Mouse (Mus musculus) kidney, postnatal 25 days (tissue): ENCODE data around the gene Nynrin.
A peak's percentile ranks its signal among the peaks of the same experiment; 100 is the strongest.

Experiments used
- DNase-seq, 2 experiments: peaks; one replicate each; pipeline ENCODE4 v3.0.0; 2021; ENCODE audit warnings: mixed read lengths in 2 of 2

The Nynrin gene

DNA sequence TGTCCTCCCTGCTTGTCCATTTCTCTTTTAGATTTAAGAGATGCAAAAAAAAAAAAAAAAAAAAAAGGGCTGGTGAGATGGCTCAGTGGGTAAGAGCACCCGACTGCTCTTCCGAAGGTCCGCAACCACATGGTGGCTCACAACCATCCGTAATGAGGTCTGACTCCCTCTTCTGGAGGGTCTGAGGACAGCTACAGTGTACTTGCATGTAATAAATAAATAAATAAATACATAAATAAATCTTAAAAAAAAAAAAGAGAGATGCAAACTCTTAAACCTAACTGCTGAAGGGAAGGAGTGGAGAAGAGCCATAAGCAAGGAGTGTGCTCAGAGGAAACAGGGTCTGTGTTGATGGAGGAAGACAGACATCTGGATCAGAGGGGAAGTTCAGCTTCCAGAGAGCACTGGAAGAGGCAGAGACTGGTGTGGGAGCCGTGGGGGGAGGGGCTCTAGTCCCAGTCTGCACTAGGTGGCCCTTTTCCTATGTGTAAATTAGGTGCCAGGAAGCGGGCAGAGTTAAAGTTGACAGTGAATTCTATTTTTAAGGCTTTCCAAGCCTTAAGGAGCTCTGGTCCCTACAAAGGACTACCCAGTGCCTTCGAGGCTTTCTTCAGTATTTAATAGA lies 24.6 kb downstream of the Nynrin start:
- DNase-seq: peak in 1 of 2 experiments; percentile 28

DNA sequence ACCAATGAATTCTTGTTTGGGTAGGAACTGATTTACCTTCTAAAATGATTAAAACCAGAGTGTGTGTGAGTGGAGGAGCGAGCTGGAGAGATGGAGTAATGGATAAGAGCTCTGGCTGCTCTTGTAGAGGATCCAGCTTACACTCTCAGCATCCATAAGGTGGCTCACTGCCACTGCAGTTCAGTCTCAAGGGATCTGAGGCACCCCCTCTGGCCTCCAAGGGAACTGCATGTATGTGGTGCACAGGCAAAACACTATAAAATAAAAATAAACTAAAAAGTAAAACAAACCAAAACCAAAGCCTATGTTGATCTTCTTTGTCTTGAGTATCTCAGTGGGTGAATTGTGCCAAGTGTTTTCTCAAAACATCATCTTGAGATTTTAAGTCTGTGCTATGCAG lies 25.8 kb downstream of the Nynrin start:
- DNase-seq: peak; percentile 87 to 92

DNA sequence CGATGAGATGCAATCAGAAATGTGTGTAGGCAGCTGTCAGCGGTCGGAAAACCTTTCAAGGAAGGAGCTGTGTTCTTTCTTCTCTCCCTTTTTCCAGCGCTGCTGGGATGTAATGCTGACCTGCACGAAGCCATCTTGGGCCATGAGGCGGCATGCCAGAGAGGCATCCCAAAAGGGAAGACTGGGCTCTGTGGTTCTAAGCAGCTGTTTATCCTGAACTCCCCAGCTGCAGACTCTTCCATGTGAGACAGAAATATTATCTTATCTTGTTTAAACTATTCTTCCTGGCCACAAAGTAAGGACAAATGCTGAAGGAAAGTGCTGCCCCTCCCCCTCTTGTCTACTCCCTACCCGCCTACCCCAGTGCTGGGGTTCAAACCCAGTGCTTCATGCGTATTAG lies 27.2 kb downstream of the Nynrin start:
- DNase-seq: peak in 1 of 2 experiments; percentile 15

DNA sequence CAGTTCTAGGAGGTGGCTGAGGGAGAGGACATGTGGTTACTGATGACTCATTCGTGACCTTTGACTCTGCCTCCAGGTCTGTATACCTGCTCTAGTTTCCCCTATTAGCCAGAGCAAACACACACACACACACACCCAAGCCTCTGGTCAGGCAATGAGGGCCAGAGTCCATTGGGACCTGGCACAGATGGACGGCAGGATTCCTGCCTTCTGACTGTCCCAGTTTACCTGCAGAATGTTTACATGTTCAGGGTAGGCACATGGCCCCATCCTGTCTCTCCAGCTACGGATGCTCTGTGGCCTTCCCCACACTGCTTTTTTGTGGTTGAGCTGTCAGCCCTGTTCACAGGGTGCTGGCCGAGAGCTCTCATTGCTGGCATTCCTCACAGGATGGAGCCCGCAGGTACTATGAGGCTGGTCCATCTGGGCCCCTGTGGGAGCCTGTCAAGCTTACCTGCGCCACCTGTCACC lies 28.4 kb downstream of the Nynrin start:
- peak; percentile 62 to 83 for DNase-seq

DNA sequence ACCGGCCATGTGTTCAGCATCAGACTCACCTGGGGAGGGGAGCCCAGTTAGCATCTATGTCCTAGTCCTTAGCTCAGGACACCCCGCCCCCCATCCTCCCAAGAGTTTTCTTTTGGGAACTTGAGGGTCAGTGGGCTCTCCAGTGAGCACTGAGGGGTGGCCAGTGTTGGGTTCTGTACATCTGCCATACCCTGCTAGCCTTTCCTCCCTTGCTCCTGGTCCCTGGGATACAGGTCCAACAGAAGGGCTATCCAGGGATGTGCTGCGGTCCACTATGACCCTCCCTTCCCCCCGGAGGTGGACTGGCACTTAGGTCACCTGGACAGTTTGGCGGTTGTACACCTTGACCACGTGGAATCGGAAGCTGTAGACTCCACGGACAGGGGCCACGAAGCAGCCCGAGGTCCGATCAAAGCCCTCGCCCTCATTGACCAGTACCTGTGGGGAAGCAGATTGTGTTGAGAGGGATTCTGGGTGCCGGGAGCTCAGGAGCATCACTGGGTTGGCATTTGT lies 29.4 kb downstream of the Nynrin start:
- peak in 1 of 2 experiments; percentile 29 for DNase-seq

DNA sequence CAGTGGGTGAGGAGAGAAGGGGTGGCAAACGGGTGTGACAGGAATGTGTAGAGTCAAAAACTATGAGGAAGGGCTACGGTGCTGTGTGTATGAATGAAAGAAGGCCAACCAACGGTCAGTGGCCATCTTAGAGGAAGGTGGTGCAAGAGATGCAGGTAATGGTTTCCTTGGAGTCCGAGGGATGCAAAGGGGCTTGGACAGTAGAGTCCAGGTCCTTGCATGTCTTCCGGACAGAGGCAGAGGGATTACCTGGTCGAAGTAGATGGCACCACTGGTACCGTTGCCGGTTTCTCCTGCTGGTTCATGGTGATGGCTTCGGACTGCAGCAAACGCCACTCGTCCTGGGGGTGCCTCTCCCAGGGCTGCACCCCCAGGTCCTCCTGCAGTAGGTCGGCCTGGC lies 29.9 kb downstream of the Nynrin start:
- DNase-seq: no peak

DNA sequence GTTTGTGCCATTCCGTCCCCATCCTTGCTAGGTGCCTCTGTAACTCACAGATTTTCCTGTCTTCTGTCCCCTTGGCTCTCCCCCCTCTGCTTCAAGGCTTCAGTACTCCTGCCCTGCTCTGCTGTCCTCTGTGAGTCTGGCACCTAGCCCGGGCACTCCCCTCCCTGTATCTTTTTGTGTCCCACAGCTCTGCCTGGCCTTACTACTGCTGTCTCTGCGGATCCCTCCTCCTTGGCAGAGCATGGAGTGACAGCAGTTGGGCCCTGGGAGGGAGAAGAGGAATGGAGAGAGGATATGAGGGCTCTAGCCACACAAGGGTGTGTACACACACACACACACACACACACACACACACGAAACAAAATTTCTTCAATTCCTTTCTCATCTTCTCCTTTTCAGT lies 30.4 kb downstream of the Nynrin start, which contains the start of gene Cbln3:
Gene Cbln3 (minus strand): TSS at position 227 of the 400 bp plus-strand sequence.
- peak; percentile 85 to 89 for DNase-seq

DNA sequence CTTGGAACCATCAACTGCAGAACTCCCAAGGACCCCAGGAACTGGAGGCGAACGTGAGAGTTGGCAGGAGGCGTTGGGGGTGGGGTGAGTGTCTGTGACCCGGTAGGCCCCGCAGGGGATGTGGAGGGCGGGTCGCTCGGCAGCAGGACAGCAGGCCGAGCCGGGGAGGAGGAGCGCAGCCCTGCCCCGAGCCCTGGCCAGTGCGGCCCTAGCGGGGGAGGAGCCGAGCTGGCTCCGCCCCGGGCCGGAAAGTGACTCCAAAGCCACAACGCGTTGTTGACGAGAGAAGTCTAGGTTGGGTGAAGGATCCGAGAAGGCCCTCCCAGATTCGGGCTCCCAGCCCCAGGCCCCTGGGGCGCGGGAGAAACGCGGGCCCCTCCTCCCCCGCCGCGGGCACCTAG lies 30.9 kb downstream of the Nynrin start, which contains the start of gene Khnyn:
Gene Khnyn (plus strand): TSS at position 235 of the 401 bp plus-strand sequence.
- peak; percentile 92 to 97 for DNase-seq

DNA sequence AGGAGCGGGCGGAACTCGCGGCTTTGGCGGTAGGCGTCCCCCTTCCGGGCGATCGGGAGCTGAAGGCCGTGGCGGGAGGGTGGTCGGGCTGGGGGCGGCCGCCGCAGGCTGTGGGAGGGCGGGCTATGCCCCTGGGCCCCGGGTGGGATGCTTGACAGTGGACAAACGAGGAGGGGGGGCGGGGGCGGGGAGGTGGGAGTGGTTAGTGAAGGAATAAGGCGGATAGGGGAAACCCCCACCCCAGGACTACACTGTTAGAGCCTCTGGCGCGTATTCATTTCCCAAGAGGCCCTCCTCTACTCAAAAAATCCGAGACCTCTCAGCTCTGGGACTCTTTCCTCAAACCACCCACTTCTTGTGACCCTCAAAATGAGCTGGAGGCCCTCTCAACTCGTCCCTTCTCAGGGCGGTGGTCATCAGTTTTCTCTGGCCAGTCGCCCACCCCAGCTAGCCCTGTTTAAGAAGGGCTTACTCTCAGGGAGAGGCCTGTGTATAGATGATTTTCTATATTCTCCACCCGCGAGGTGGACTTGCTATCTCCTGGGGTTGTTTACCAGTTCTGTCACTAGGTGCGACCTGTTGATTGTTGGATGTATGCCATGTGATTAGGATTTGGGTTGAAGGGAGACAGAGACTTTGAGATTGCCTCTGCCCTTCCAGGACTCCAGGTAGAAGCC lies 31.4 kb downstream of the Nynrin start:
- no peak for DNase-seq

DNA sequence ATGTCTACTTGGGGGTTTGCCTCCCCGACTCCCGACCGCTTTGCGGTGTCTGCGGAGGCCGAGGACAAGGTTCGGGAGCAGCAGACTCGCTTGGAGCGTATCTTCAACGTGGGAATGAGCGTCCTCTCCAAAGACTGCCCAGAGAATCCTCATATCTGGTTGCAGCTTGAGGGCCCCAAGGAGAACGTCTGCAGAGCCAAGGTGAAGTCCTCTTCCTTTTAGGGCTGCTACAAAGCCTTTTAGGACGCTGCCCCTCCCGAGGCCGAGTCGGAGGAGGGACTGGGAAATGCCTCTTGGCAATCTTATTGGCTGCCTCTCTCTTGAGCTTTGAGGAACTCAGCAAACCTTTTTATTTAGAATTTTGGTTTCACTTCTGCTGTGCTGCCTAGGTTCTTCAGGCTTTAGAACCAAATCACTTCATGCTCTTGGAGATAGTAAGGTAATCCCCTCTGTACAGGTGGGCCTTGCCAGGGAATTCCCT lies 32.0 kb downstream of the Nynrin start:
- DNase-seq: peak; percentile 62 to 76

DNA sequence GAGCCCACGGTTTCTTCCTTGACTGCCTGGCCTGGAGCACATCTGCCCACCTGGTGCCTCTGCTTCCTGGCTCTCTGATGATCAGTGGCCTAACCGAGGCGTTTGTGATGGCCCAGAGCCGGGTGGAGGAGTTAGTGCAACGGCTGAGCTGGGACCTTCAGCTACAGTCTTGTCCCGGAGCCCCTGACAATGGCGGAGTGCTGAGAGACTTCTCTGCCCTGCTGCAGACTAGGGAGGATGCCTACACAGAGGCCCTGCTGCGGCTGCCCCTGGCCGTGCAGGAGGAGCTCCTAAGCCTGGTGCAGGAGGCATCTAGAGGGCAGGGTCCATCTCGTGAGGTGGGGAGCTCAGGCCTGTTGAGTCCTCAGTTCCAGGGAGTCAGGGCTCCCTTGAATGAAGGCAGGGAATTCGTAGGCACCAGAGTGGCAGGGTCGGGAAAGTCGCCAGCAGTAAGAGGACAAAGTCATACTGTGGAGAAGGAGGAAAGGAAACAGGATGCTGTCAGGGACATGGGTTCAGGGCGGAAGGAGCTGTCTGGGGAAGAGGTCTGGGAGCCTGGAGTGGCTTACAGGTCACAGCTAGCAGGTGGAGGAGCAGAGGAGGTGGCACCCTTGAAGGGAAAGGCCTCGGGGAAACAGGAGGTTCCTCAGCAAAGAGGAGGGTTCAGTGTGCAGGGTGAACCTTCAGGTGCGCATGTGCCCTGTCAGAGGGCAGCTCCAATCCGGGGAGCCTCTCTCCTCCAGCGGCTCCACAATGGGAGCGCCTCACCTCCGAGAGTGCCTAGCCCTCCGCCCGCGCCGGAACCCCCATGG lies 33.0 kb downstream of the Nynrin start:
- DNase-seq: peak in 1 of 2 experiments; percentile 47

DNA sequence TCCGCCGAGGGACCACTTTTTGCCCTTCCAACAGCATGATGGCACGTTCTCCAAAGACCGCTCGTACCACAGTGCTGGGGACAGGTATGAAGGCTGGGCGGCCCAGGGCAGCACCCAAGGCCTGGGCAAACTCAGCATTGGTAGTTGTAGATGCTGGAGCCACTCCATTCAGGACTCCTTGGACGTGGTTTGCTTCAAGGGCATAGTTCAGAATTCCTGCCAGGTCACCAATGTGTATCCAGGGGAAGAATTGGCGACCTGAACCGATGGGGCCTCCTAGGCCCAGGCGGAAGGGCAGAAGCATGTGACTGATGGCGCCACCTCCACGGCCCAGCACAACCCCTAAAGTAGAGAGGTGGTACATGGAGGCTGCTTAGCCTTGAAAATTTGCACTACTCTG lies 43.9 kb downstream of the Nynrin start:
- DNase-seq: peak in 1 of 2 experiments; percentile 60

DNA sequence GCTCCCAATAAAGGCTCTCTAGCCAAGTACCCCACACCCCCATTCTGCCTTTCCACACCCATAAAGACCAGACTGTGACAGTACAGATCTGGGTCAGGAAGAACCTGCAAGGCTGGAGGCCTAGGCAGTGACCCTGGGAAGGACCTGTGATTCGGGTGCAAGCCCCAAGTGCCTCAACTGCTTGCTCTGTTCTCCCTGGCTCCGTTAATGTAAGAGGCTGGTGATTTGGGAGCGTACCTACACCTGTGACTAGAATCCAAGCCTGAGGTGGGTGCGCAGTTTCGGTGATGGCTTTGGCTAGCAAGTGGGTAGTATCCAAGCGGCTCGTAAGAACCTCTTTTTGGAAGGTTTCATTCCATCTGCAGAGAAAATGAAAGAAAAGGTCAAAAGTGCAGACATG lies 45.1 kb downstream of the Nynrin start:
- no peak for DNase-seq

DNA sequence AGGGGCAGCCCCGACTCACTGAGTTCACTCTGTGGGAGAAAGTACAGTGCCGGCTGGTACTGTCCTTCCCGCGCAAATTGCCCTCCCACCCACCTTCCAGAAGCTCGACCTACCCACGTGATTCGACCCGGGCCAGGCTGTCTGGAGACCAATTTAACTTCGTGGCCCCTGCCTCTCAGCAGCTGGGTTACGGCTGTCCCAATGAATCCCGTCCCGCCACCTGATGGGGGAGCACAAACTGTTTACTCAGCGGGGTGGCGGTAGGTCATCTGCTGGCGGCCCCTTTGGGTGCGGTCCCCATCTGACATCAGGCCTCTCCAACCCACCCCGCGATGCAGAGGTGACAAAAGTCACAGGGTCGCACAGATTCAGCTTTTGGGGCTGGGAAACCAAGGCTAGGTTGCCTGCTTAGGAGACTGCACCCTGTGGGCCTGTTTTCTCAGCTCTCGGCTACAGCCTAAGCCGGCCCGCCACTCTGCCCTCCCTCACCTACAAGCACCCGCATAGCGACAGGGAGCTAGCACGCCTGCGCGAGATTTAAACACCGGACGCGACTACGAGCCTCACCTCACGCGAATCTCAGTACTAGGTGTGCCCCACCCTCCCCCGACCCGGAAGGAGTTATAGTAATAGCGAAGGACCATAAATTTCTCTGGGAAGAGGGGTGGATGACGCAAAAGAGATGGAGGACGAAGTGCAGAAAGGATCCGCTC lies 46.0 kb downstream of the Nynrin start, which contains the start of gene Sdr39u1:
Gene Sdr39u1 (minus strand): TSS at position 593 of the 713 bp plus-strand sequence.
- peak; percentile 90 to 96 for DNase-seq

DNA sequence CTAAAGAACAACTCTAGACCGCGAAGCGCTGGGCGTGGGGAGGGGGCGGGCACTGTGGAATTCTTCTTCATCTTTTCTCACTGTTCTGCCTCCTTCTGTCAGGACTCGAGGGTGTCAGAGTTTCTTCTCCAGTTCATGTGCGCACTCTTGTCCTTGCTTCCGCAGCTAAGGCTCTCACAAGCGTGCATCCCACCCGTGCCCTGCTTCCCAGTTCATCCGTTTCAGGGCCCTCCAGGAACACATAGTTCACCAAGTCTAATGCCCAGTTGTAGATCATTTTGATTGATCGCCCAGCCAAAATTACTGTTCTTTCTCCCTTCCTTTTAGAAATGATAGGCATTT lies 46.6 kb downstream of the Nynrin start:
- DNase-seq: no peak

DNA sequence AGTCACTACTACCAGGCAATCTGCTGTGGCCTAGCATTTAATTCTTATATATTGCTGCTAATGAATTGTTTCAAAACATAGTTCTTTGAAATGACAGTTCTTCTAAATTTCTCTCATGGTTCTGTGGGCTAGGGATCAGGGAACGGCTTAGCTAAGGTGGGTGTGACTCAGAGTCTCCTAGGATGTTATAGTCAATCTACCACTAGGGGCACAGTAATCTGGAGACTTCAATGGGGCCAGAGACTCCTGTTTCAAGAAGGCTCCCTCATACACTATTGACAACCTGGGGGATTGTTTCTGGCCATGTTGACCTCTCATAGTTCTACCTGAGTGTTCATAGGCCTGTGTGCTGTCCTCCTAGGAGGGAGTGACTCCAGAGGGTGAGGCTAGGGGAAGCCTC lies 51.7 kb downstream of the Nynrin start:
- DNase-seq: no peak

DNA sequence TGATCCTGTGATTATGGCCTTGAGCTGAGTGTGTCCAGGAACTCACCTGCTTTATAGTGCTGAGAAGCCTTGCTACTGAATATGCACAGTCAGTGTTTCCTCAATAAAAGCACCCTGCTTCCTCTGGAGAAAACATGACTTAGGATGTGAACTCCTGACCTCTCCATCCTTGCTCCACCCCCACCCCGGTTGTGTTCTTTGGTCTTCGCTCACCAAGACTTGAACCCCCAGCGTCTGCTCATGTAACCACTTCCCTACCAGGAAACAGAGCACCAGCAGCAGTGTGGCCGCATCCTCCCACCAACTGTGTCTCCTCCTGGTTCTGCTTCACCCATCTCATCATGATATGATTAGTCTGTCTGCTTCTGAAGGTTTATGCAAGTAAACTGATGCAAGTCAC lies 59.6 kb downstream of the Nynrin start:
- DNase-seq: no peak

DNA sequence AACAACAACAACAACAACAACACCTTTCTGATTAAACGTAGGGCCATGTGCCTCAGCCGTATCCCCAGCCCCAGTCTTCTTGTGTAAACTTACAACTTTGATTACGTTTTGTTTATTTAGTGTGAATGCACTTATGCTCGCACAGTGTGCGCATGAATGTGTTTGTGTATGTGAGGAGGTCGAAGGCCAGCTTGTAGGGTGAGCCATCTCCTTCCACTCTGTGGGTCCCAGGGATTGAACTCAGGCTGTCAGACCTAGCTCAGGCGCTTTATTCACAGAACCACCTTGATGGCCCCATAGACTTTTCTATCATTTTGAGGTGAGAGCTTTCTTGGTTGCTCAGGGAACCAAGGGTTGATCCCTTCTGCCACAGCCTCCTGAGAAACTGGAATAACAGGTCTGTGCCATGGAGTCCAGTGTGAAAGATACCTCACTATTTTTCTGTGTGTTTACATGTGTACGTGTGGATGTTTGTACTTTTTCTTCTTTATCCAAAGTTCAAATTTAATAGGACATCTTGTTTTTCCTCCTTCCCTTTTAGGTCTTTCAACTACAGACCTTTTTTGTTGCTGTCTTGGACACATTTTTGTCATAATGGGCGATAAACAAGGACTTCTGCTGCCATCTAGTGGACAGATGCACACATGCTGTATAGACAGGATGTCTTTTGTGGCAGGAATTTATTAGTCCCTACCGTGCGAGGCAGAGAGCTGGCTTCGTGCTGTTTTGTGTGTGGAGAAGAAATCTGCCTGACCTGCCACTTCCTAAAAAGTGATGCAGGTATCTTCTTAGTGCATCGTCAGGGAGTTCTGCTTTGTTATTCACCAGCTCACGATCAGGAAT lies 64.7 kb downstream of the Nynrin start:
- peak; percentile 76 to 92 for DNase-seq

DNA sequence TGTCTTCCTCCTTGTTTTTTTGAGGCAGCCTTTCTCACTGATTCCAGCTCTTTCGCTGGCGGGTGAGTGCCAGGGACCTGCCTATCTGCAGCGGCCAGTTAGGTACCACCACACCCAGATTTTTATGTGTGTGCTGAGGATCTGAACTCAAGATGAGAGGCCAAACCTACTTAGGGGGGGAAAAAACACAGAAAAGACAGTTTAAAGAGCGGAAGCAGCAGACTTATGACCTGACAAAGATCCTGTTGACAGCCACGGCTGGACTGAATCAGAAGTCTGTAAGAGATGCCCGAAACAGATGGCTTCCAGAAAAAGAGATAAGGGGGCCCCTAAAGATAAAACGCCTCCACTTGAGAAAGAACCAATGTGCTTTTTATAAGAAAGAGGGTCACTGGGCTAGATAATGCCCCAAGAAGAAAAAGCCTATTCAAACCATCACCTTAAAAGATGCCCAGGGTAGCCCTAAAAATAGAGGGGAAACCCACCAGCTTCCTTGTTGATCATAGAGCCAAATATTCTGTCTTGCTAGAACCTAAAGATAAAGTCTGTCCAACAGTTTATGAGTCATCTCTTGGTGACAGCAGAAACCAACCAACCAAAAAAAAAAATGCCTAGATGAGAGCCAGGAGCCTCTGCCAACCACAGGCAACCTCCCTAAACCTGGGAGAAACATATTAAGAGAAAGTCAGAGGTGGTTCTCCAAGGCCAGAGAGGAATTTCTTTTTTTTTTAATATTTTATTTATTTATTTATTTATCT lies 68.8 kb downstream of the Nynrin start:
- DNase-seq: no peak
